20 mouse cellular contexts compared by ENCODE assay signal in genomic region chr19:10065465-10066188, GRCm38 (mm10). TPM values are rescaled to one million over a fixed set of nuclear protein-coding genes. Genes with fewer than 3 reads are reported as not detected.
DNase-seq lines count a peak whose midpoint lies in the region; ATAC-seq and TF ChIP-seq lines count a peak whose summit lies in the region.
"Had no signal": no experiment of that assay in that cellular context is flagged by ENCODE, and none has a peak within 500 bp of the region (broad histone marks: within the 10 kb centered on the region; RNA-seq: fewer than 3 reads in every experiment).

No protein-coding gene starts in this region.

- H3K4me3 ChIP-seq in midbrain, embryonic 11.5 days (ENCODE audit: low read depth, low read length): no peak overlapping the region
- no peak overlapping the region for H3K4me3 ChIP-seq in midbrain, embryonic 16.5 days (ENCODE audit: low read depth, low read length)
- H3K4me3 ChIP-seq in bone marrow, adult 2 months (replicated peaks; ENCODE audit: control insufficient read depth, low read depth, low read length): no peak overlapping the region
- no peak overlapping the region for H3K4me3 ChIP-seq in liver, embryonic 12.5 days
- H3K4me3 ChIP-seq: heart, embryonic 10.5 days; hindbrain, embryonic 13.5 days; kidney, embryonic 15.5 days; limb, embryonic 12.5 days; lung, embryonic 15.5 days had no signal

- H3K27ac ChIP-seq in midbrain, embryonic 11.5 days (ENCODE audit: low read depth, low read length): no peak overlapping the region
- H3K27ac ChIP-seq in midbrain, embryonic 16.5 days (ENCODE audit: low read length): no peak overlapping the region
- peak overlapping the region; percentile 28 for H3K27ac ChIP-seq in bone marrow, adult 2 months (ENCODE audit: control insufficient read depth, insufficient read depth, low read depth, low read length, poor library complexity)
- H3K27ac ChIP-seq in liver, embryonic 12.5 days: peak overlapping the region; percentile 55
- H3K27ac ChIP-seq: heart, embryonic 10.5 days; kidney, embryonic 15.5 days; limb, embryonic 12.5 days had no signal

- no peaks in the 10 kb centered on the region; the same call in 1 of the 2 replicates for H3K4me1 ChIP-seq in midbrain, embryonic 11.5 days (ENCODE audit: control insufficient read depth, insufficient read depth, low read length)
- no peaks in the 10 kb centered on the region for H3K4me1 ChIP-seq in midbrain, embryonic 16.5 days (ENCODE audit: control insufficient read depth, insufficient read depth, low read length)
- peaks cover 19% of the 10 kb centered on the region for H3K4me1 ChIP-seq in bone marrow, adult 2 months (ENCODE audit: control insufficient read depth, insufficient read depth, low read length)
- peaks cover 65% of the 10 kb centered on the region for H3K4me1 ChIP-seq in liver, embryonic 12.5 days
- H3K4me1 ChIP-seq: limb, embryonic 12.5 days had no signal

- H3K4me2 ChIP-seq in midbrain, embryonic 11.5 days: no peak overlapping the region
- H3K4me2 ChIP-seq in midbrain, embryonic 16.5 days (ENCODE audit: low read length): no peak overlapping the region
- no peak overlapping the region for H3K4me2 ChIP-seq in liver, embryonic 12.5 days
- H3K4me2 ChIP-seq: hindbrain, embryonic 13.5 days; kidney, embryonic 15.5 days; limb, embryonic 12.5 days; lung, embryonic 15.5 days had no signal

- no peak for TF ChIP-seq POLR2A in bone marrow, adult 2 months (IDR thresholded peaks at IDR 0.05; ENCODE audit: borderline replicate concordance, control insufficient read depth, low read depth, low read length)

- no peaks in the 10 kb centered on the region for H3K27me3 ChIP-seq in midbrain, embryonic 11.5 days (ENCODE audit: control insufficient read depth, insufficient read depth, low read length)
- no peaks in the 10 kb centered on the region for H3K27me3 ChIP-seq in midbrain, embryonic 16.5 days (ENCODE audit: control insufficient read depth, insufficient read depth, low read depth, low read length)
- H3K27me3 ChIP-seq in liver, embryonic 12.5 days (replicated peaks): no peaks in the 10 kb centered on the region
- H3K27me3 ChIP-seq: hindbrain, embryonic 13.5 days; kidney, embryonic 15.5 days; limb, embryonic 12.5 days; lung, embryonic 15.5 days had no signal

- H3K36me3 ChIP-seq in midbrain, embryonic 11.5 days (ENCODE audit: control insufficient read depth, insufficient read depth, low read length): peaks cover 68% of the 10 kb centered on the region
- peaks cover 46% of the 10 kb centered on the region for H3K36me3 ChIP-seq in midbrain, embryonic 16.5 days (ENCODE audit: control insufficient read depth, insufficient read depth, low read length)
- peaks cover 93% of the 10 kb centered on the region for H3K36me3 ChIP-seq in liver, embryonic 12.5 days

- no peak for ATAC-seq in midbrain, embryonic 11.5 days (ENCODE audit: low FRiP score)
- ATAC-seq in midbrain, embryonic 16.5 days: no peak
- peak; percentile 33; the same call in 1 of the 2 replicates for ATAC-seq in liver, embryonic 12.5 days
- ATAC-seq in megakaryocyte-erythroid progenitor cell, adult 5-6 weeks (replicated peaks; ENCODE audit: low FRiP score, low TSS enrichment, poor library complexity, severe bottlenecking): peak; percentile 54
- ATAC-seq: activated CD4-positive, CD25-positive, alpha-beta regulatory T cell, adult 4 months; forebrain, embryonic 16.5 days; inflammation-experienced regulatory T-cells, adult 6 months had no signal

- no peaks in the 10 kb centered on the region for H3K9me3 ChIP-seq in midbrain, embryonic 11.5 days (ENCODE audit: control insufficient read depth, low read length)
- no peaks in the 10 kb centered on the region for H3K9me3 ChIP-seq in midbrain, embryonic 16.5 days (replicated peaks; ENCODE audit: control insufficient read depth, low read length, poor library complexity, severe bottlenecking)
- no peaks in the 10 kb centered on the region for H3K9me3 ChIP-seq in liver, embryonic 12.5 days (replicated peaks)
- H3K9me3 ChIP-seq: heart, embryonic 10.5 days; hindbrain, embryonic 13.5 days; kidney, embryonic 15.5 days; limb, embryonic 12.5 days; lung, embryonic 15.5 days had no signal

- peak; percentile 77 for DNase-seq in midbrain, embryonic 11.5 days (ENCODE audit: low spot score, missing footprints)
- no peak for DNase-seq in embryo, embryonic 9.5 days (ENCODE audit: extremely low spot score)
- no peak for DNase-seq in frontal cortex, postnatal 14 days (ENCODE audit: low spot score in 2 of 2)
- DNase-seq: adrenal gland, postnatal 10 days; cerebellum, adult 9-11 months; heart, postnatal 14 days; spleen, adult 18-20 months had no signal

- 94% methylated on average over 5 of the region's 5 CpGs for WGBS in midbrain, embryonic 11.5 days
- WGBS in midbrain, embryonic 16.5 days: 93% methylated on average over 5 of the region's 5 CpGs
- WGBS in bone marrow, adult 2 months: 42% methylated on average over 5 of the region's 5 CpGs
- WGBS in liver, embryonic 12.5 days (ENCODE audit: insufficient replicate concordance): 43% methylated on average over 5 of the region's 5 CpGs

- H3K9ac ChIP-seq in midbrain, embryonic 11.5 days (ENCODE audit: low read length): no peak overlapping the region
- H3K9ac ChIP-seq in midbrain, embryonic 16.5 days (ENCODE audit: low read depth, low read length): no peak overlapping the region
- no peak overlapping the region; the same call in 1 of the 2 replicates for H3K9ac ChIP-seq in liver, embryonic 12.5 days
- H3K9ac ChIP-seq: hindbrain, embryonic 13.5 days; kidney, embryonic 15.5 days; limb, embryonic 12.5 days; lung, embryonic 15.5 days had no signal

- no peak for TF ChIP-seq CTCF in bone marrow, adult 2 months (IDR thresholded peaks at IDR 0.05; ENCODE audit: control insufficient read depth, insufficient read depth, low read length)

RNA-seq across cellular contexts. Expression of gene Fads3, which starts 24.3 kb away (rescaled TPM):
- polyA plus RNA-seq in midbrain, embryonic 11.5 days (2014; fragmentation: Nextera tagmentation; extraction: Ambion mirVana): 5.0 and 5.1 TPM in 2 replicates
- 31.6 and 38.2 TPM in 2 replicates for polyA plus RNA-seq in midbrain, embryonic 16.5 days (2015; fragmentation: Nextera tagmentation; extraction: Ambion mirVana)
- polyA plus RNA-seq in bone marrow, adult 2 months (2011; ENCODE audit: insufficient read depth, insufficient read length, low replicate concordance, missing spikeins): 6.6 and 12.5 TPM in 2 replicates
- polyA plus RNA-seq in liver, embryonic 12.5 days (2016; fragmentation: Nextera tagmentation; extraction: Ambion mirVana): 6.9 and 10.0 TPM in 2 replicates
- total RNA-seq in megakaryocyte-erythroid progenitor cell, adult 5-6 weeks (2014; fragmentation: Nextera tagmentation): 22.8 and 23.9 TPM in 2 replicates
- 15.9 and 18.7 TPM in 2 replicates for total RNA-seq in megakaryocyte-erythroid progenitor cell, adult 5-6 weeks (2017)
- total RNA-seq: monocyte, adult 5-6 weeks had no signal
- polyA plus RNA-seq: activated CD4-positive, CD25-positive, alpha-beta regulatory T cell, adult 4 months; inflammation-experienced regulatory T-cells, adult 6 months had no signal

RNA-seq across cellular contexts. Expression of gene Fads2, which starts 35.9 kb away (rescaled TPM):
- polyA plus RNA-seq in midbrain, embryonic 11.5 days (2014; fragmentation: Nextera tagmentation; extraction: Ambion mirVana): 76.4 and 80.5 TPM in 2 replicates
- 215 and 256 TPM in 2 replicates for polyA plus RNA-seq in midbrain, embryonic 16.5 days (2015; fragmentation: Nextera tagmentation; extraction: Ambion mirVana)
- polyA plus RNA-seq in bone marrow, adult 2 months (2011; ENCODE audit: insufficient read depth, insufficient read length, low replicate concordance, missing spikeins): 10.1 and 17.5 TPM in 2 replicates
- polyA plus RNA-seq in liver, embryonic 12.5 days (2016; fragmentation: Nextera tagmentation; extraction: Ambion mirVana): 88.4 and 89.9 TPM in 2 replicates
- 67.8 and 78.3 TPM in 2 replicates for total RNA-seq in megakaryocyte-erythroid progenitor cell, adult 5-6 weeks (2014; fragmentation: Nextera tagmentation)
- 47.2 and 69.6 TPM in 2 replicates for total RNA-seq in megakaryocyte-erythroid progenitor cell, adult 5-6 weeks (2017)

Comparison
In these comparisons a context has a peak if more than half of its experiments do, and no peak if none do; other contexts are left out.
1. ATAC-seq: peak in liver, embryonic 12.5 days (single experiment) and megakaryocyte-erythroid progenitor cell, adult 5-6 weeks (single experiment); none in midbrain, embryonic 11.5 days (single experiment) and midbrain, embryonic 16.5 days (single experiment).
2. H3K27ac ChIP-seq: peak in bone marrow, adult 2 months (single experiment) and liver, embryonic 12.5 days (single experiment); none in midbrain, embryonic 11.5 days (single experiment) and midbrain, embryonic 16.5 days (single experiment).